Mouse (Mus musculus): ENCODE results near the gene Ano10.

- TF ChIP-seq CTCF (IDR thresholded peaks at IDR 0.05; ENCODE audit: control insufficient read depth, insufficient read depth, low read length) = no peak
- TF ChIP-seq POLR2A (IDR thresholded peaks at IDR 0.05; ENCODE audit: borderline replicate concordance, control insufficient read depth, low read depth, low read length) = no peak
Observed at GRCm38 (mm10) chr9:122215118-122215517, 79.1 kb downstream of the Ano10 start.

Measured in bone marrow, adult 2 months (tissue).